Mouse (Mus musculus) lung, embryonic 16.5 days (tissue): ENCODE data around the gene Cyp2d11. TPM values are rescaled to one million over a fixed set of nuclear protein-coding genes. Genes with fewer than 3 reads are reported as not detected.
A peak's percentile ranks its signal among the peaks of the same experiment; 100 is the strongest.

Source experiments
- ATAC-seq: fragments of 200-750 bp; cut with Nextera tagmentation; 2 replicates; pipeline ENCODE4 v1.8.0; 2017; ENCODE audit warnings: low read depth, mild to moderate bottlenecking, moderate library complexity
- H3K27ac ChIP-seq: fragments of 300-500 bp; sonication (generic); 2 replicates; pipeline ENCODE4 v1.5.1; 2014; ENCODE audit warnings: mild to moderate bottlenecking, control low read depth, low read length
- H3K27me3 ChIP-seq: fragments of 300-500 bp; sonication (generic); 2 replicates; pipeline ENCODE4 v1.6.1; 2014; ENCODE audit warnings: low read depth, low read length, mixed read lengths; ENCODE audit not compliant: control insufficient read depth, insufficient read depth
- H3K36me3 ChIP-seq: fragments of 300-500 bp; sonication (generic); 2 replicates; pipeline ENCODE4 v1.6.1; 2014; ENCODE audit warnings: low read length; ENCODE audit not compliant: control insufficient read depth, insufficient read depth
- H3K4me1 ChIP-seq: fragments of 300-500 bp; sonication (generic); replicated peaks from 2 replicates; pipeline ENCODE4 v1.6.1; 2014; ENCODE audit warnings: low read length, mixed read lengths; ENCODE audit not compliant: control insufficient read depth, insufficient read depth
- H3K4me2 ChIP-seq: fragments of 300-500 bp; sonication (generic); 2 replicates; pipeline ENCODE4 v1.6.1; 2014; ENCODE audit warnings: low read depth, low read length, control low read depth
- H3K4me3 ChIP-seq: fragments of 300-500 bp; sonication (generic); 2 replicates; pipeline ENCODE4 v1.5.1; 2014; ENCODE audit warnings: mild to moderate bottlenecking, low read length, control low read depth
- H3K9ac ChIP-seq: fragments of 300-500 bp; sonication (generic); 2 replicates; pipeline ENCODE4 v1.6.1; 2014; ENCODE audit warnings: low read length, control low read depth
- H3K9me3 ChIP-seq: fragments of 300-500 bp; sonication (generic); 2 replicates; pipeline ENCODE4 v1.6.1; 2016; ENCODE audit warnings: low read length; ENCODE audit not compliant: control insufficient read depth
- WGBS: fragments of 180-500 bp; shearing (Covaris S2); extraction: QIAGEN DNeasy Blood & Tissue Kit; methylation state at CpG from one replicate; pipeline ENCODE4 v1.1.7; 2014; 5-methylcytosine and 5-hydroxymethylcytosine counted together
- microRNA-seq: library from miRNA; unstranded; fragments of <30 nt; microRNA quantifications from one replicate; pipeline ENCODE4, GENCODE M21; 2016
- polyA plus RNA-seq: library from polyadenylated mRNA; unstranded; fragments of >200 nt; fragmentation: Nextera tagmentation; extraction: Ambion mirVana; gene quantifications from 2 replicates; pipeline ENCODE4 v1.2.1, GENCODE M21; 2015

Gene Cyp2d11
- polyA plus RNA-seq, 1 experiment from 2014 or later = not detected

GRCm38 (mm10) chr15:82342543-82342935, 51.3 kb downstream of the Cyp2d11 start:
- Histone ChIP-seq H3K4me3 (no peak overlapping the region), H3K4me2 (no peak overlapping the region; the same call in 1 of the 2 replicates), H3K4me1 (peaks cover 32% of the 10 kb centered on the region), H3K27ac (no peak overlapping the region), H3K36me3 (no peaks in the 10 kb centered on the region), H3K9me3 (no peaks in the 10 kb centered on the region), H3K27me3 (peaks cover 3% of the 10 kb centered on the region; the same call in 1 of the 2 replicates), H3K9ac (peak overlapping the region; percentile 79; the same call in 1 of the 2 replicates)
- WGBS = 71% methylated on average over 5 of the region's 5 CpGs
- ATAC-seq = no peak

GRCm38 (mm10) chr15:82341675-82342542, 51.9 kb downstream of the Cyp2d11 start:
- Histone ChIP-seq H3K9me3 (no peaks in the 10 kb centered on the region), H3K4me2 (peak overlapping the region; percentile 71), H3K36me3 (no peaks in the 10 kb centered on the region), H3K4me1 (peaks cover 27% of the 10 kb centered on the region), H3K27me3 (peaks cover 3% of the 10 kb centered on the region; the same call in 1 of the 2 replicates), H3K9ac (peak overlapping the region; percentile 79), H3K27ac (peak overlapping the region; percentile 78), H3K4me3 (peak overlapping the region; percentile 63)
- 49% methylated on average over 15 of the region's 15 CpGs for WGBS
- no peak for ATAC-seq

- H3K4me1 ChIP-seq = peaks cover 25% of the 10 kb centered on the region
- peaks cover 3% of the 10 kb centered on the region; the same call in 1 of the 2 replicates for H3K27me3 ChIP-seq
- H3K9me3 ChIP-seq = no peaks in the 10 kb centered on the region
- H3K4me3 ChIP-seq = peak overlapping the region; percentile 63
- peak overlapping the region; percentile 71 for H3K4me2 ChIP-seq
- peak overlapping the region; percentile 79 for H3K9ac ChIP-seq
- H3K36me3 ChIP-seq = no peaks in the 10 kb centered on the region
- under 1% methylated on average over 28 of the region's 40 CpGs for WGBS
- H3K27ac ChIP-seq = peak overlapping the region; percentile 78
- ATAC-seq = peak; percentile 11; the same call in 1 of the 2 replicates
These were observed 52.8 kb downstream of the Cyp2d11 start for GRCm38 (mm10) chr15:82341036-82341501.

- H3K36me3 ChIP-seq = no peaks in the 10 kb centered on the region
- peaks cover 3% of the 10 kb centered on the region; the same call in 1 of the 2 replicates for H3K27me3 ChIP-seq
- no peak for ATAC-seq
- peak overlapping the region; percentile 71 for H3K4me2 ChIP-seq
- no peaks in the 10 kb centered on the region for H3K9me3 ChIP-seq
- WGBS = 25% methylated on average over 21 of the region's 21 CpGs
- peak overlapping the region; percentile 79 for H3K9ac ChIP-seq
- peak overlapping the region; percentile 63 for H3K4me3 ChIP-seq
- peaks cover 25% of the 10 kb centered on the region for H3K4me1 ChIP-seq
- H3K27ac ChIP-seq = peak overlapping the region; percentile 78
These were observed 53.3 kb downstream of the Cyp2d11 start for GRCm38 (mm10) chr15:82340414-82341035.

- WGBS = 51% methylated on average over 8 of the region's 8 CpGs
- no peak for ATAC-seq
- no peak overlapping the region for H3K27ac ChIP-seq
- H3K27me3 ChIP-seq = peaks cover 3% of the 10 kb centered on the region; the same call in 1 of the 2 replicates
- no peaks in the 10 kb centered on the region for H3K9me3 ChIP-seq
- H3K36me3 ChIP-seq = peaks cover 4% of the 10 kb centered on the region
- no peak overlapping the region for H3K4me3 ChIP-seq
- H3K9ac ChIP-seq = no peak overlapping the region
- peaks cover 25% of the 10 kb centered on the region for H3K4me1 ChIP-seq
- H3K4me2 ChIP-seq = no peak overlapping the region
These were observed 54.1 kb downstream of the Cyp2d11 start for GRCm38 (mm10) chr15:82339634-82340254.

Small RNAs within 50 kb of the gene (microRNA-seq; reads per million reads assigned to microRNA genes)
- gene Gm25990 (not detected), gene Gm27331 (not detected), gene Mir7684 (not detected)

Other genes starting within 250 kb of the Cyp2d11 start
- gene Srebf2, start 246.8 kb downstream of the Cyp2d11 start, polyA plus RNA-seq = 105 and 108 TPM in 2 replicates
- gene Shisa8, start 181.2 kb downstream of the Cyp2d11 start, polyA plus RNA-seq = 0.52 and 0.55 TPM in 2 replicates
- not detected in 2 replicates for gene Tnfrsf13c, start 169.7 kb downstream of the Cyp2d11 start, polyA plus RNA-seq
- gene Cenpm, start 149.3 kb downstream of the Cyp2d11 start, polyA plus RNA-seq = 65.1 and 65.7 TPM in 2 replicates
- not detected in 2 replicates for gene 1500009C09Rik, start 141.6 kb downstream of the Cyp2d11 start, polyA plus RNA-seq
- 1.8 and 1.9 TPM in 2 replicates for gene Sept3, start 119.1 kb downstream of the Cyp2d11 start, polyA plus RNA-seq
- 0.25 and 0.38 TPM in 2 replicates for gene Wbp2nl, start 95.1 kb downstream of the Cyp2d11 start, polyA plus RNA-seq
- 55.9 and 66.4 TPM in 2 replicates for gene Naga, start 55.1 kb downstream of the Cyp2d11 start, polyA plus RNA-seq
- 14.1 and 15.6 TPM in 2 replicates for gene Pheta2, start 55.1 kb downstream of the Cyp2d11 start, polyA plus RNA-seq
- 243 and 250 TPM in 2 replicates for gene Smdt1, start 55.1 kb downstream of the Cyp2d11 start, polyA plus RNA-seq
- gene Ndufa6, start 39.7 kb downstream of the Cyp2d11 start, polyA plus RNA-seq = 313 and 340 TPM in 2 replicates
- 9.7 and 12.7 TPM in 2 replicates for gene Cyp2d22, start 13.8 kb downstream of the Cyp2d11 start, polyA plus RNA-seq
- gene Cyp2d10, start 13.2 kb upstream of the Cyp2d11 start, polyA plus RNA-seq = 0.18 and 0.63 TPM in 2 replicates
- not detected in 2 replicates for gene Cyp2d9, start 39.4 kb upstream of the Cyp2d11 start, polyA plus RNA-seq
- gene Cyp2d12, start 161.1 kb upstream of the Cyp2d11 start, polyA plus RNA-seq = not detected in 2 replicates
- not detected in 2 replicates for gene Cyp2d34, start 226.9 kb upstream of the Cyp2d11 start, polyA plus RNA-seq